Mouse (Mus musculus) lung, postnatal 0 days (tissue): ENCODE data around the gene Nfe2l2. TPM values are rescaled to one million over a fixed set of nuclear protein-coding genes. Genes with fewer than 3 reads are reported as not detected.
"Not testable (repeated sequence)": the region's sequence is repeated elsewhere in the genome, so short reads cannot be mapped to it uniquely, and the experiment has no call there.

Experiments used
- ATAC-seq: fragments of 200-750 bp; cut with Nextera tagmentation; 2 replicates; pipeline ENCODE4 v1.8.0; 2017; ENCODE audit warnings: moderate library complexity
- DNase-seq: peaks from one replicate; pipeline ENCODE4 v3.0.0-alpha.2; 2016; ENCODE audit warnings: low spot score
- H3K27ac ChIP-seq: fragments of 300-500 bp; sonication (generic); 2 replicates; pipeline ENCODE4 v1.5.1; 2014; ENCODE audit warnings: antibody characterized with exemption, mild to moderate bottlenecking, low read length, mixed read lengths
- H3K27me3 ChIP-seq: fragments of 300-500 bp; sonication (generic); replicated peaks from 2 replicates; pipeline ENCODE4 v1.6.1; 2014; ENCODE audit warnings: low read length, mixed read lengths; ENCODE audit not compliant: insufficient read depth
- H3K36me3 ChIP-seq: fragments of 300-500 bp; sonication (generic); 2 replicates; pipeline ENCODE4 v1.6.1; 2014; ENCODE audit warnings: low read length, mixed read lengths; ENCODE audit not compliant: insufficient read depth
- H3K4me1 ChIP-seq: fragments of 300-500 bp; sonication (generic); 2 replicates; pipeline ENCODE4 v1.6.1; 2014; ENCODE audit warnings: antibody characterized with exemption, low read depth, low read length, mixed read lengths; ENCODE audit not compliant: insufficient read depth
- H3K4me2 ChIP-seq: fragments of 300-500 bp; sonication (generic); replicated peaks from 2 replicates; pipeline ENCODE4 v1.6.1; 2014; ENCODE audit warnings: low read depth, mild to moderate bottlenecking, low read length, moderate library complexity, mixed read lengths
- H3K4me3 ChIP-seq: fragments of 300-500 bp; sonication (generic); 2 replicates; pipeline ENCODE4 v1.5.1; 2014; ENCODE audit warnings: low read depth, low read length
- H3K9ac ChIP-seq: fragments of 300-500 bp; sonication (generic); replicated peaks from 2 replicates; pipeline ENCODE4 v1.6.1; 2014; ENCODE audit warnings: low read depth, mild to moderate bottlenecking
- H3K9me3 ChIP-seq: fragments of 300-500 bp; sonication (generic); 2 replicates; pipeline ENCODE4 v1.6.1; 2016; ENCODE audit warnings: low read length, mixed read lengths
- CTCF ChIP-seq: IDR thresholded peaks from 2 replicates; pipeline ENCODE4 v1.5.1; 2016; ENCODE audit warnings: antibody characterized with exemption, mild to moderate bottlenecking
- EP300 ChIP-seq: IDR thresholded peaks from 2 replicates; pipeline ENCODE4 v1.6.1; 2016; ENCODE audit warnings: antibody characterized with exemption, mild to moderate bottlenecking, control low read depth
- WGBS: fragments of 180-500 bp; shearing (Covaris S2); extraction: QIAGEN DNeasy Blood & Tissue Kit; methylation state at CpG from one replicate; pipeline ENCODE4 v1.1.7; 2014; 5-methylcytosine and 5-hydroxymethylcytosine counted together
- polyA plus RNA-seq: library from polyadenylated mRNA; unstranded; fragments of >200 nt; fragmentation: Nextera tagmentation; extraction: Ambion mirVana; gene quantifications from 2 replicates; pipeline ENCODE4 v1.2.1, GENCODE M21; 2015

Nfe2l2 gene
- polyA plus RNA-seq, 1 experiment from 2014 or later: 116 TPM

GRCm38 (mm10) chr2:75698007-75698406 lies 6.4 kb downstream of the Nfe2l2 start:
- Histone ChIP-seq H3K9me3 (no peaks in the 10 kb centered on the region), H3K4me1 (peaks cover 25% of the 10 kb centered on the region), H3K4me2 (no peak overlapping the region), H3K36me3 (peaks cover 4% of the 10 kb centered on the region; the same call in 1 of the 2 replicates), H3K27me3 (no peaks in the 10 kb centered on the region), H3K9ac (no peak overlapping the region), H3K27ac (no peak overlapping the region), H3K4me3 (no peak overlapping the region)
- WGBS: 32% methylated on average over 4 of the region's 4 CpGs
- DNase-seq (no peak), ATAC-seq (no peak)
- TF ChIP-seq CTCF (no peak), EP300 (no peak)

GRCm38 (mm10) chr2:75697222-75697621 lies 7.2 kb downstream of the Nfe2l2 start:
- peaks cover 25% of the 10 kb centered on the region for H3K4me1 ChIP-seq
- WGBS: 64% methylated on average over 3 of the region's 3 CpGs
- H3K36me3 ChIP-seq: peaks cover 4% of the 10 kb centered on the region; the same call in 1 of the 2 replicates
- TF ChIP-seq EP300: no peak
- no peak for TF ChIP-seq CTCF
- no peak overlapping the region for H3K4me2 ChIP-seq
- peak overlapping the region; percentile 49; the same call in 1 of the 2 replicates for H3K27ac ChIP-seq
- H3K27me3 ChIP-seq: no peaks in the 10 kb centered on the region
- 0 out of 2 replicates have a peak overlapping the region, but pooled peaks have one; percentile 3 for H3K9ac ChIP-seq
- no peak overlapping the region for H3K4me3 ChIP-seq
- DNase-seq (no peak), ATAC-seq (no peak)
- no peaks in the 10 kb centered on the region for H3K9me3 ChIP-seq

GRCm38 (mm10) chr2:75696371-75696770 lies 8.1 kb downstream of the Nfe2l2 start:
- no peak overlapping the region for H3K4me3 ChIP-seq
- ATAC-seq: no peak
- 33% methylated on average over 5 of the region's 5 CpGs for WGBS
- peak overlapping the region; percentile 49 for H3K27ac ChIP-seq
- DNase-seq: no peak
- H3K9me3 ChIP-seq: no peaks in the 10 kb centered on the region
- H3K4me2 ChIP-seq: no peak overlapping the region; the same call in 1 of the 2 replicates
- no peaks in the 10 kb centered on the region for H3K27me3 ChIP-seq
- peaks cover 4% of the 10 kb centered on the region; the same call in 1 of the 2 replicates for H3K36me3 ChIP-seq
- H3K9ac ChIP-seq: no peak overlapping the region
- H3K4me1 ChIP-seq: peaks cover 25% of the 10 kb centered on the region
- TF ChIP-seq EP300 (no peak), CTCF (no peak)

- DNase-seq (no peak), ATAC-seq (no peak)
- Histone ChIP-seq H3K4me3 (no peak overlapping the region), H3K9ac (no peak overlapping the region), H3K9me3 (no peaks in the 10 kb centered on the region), H3K27ac (peak overlapping the region; percentile 49; the same call in 1 of the 2 replicates), H3K36me3 (peaks cover 4% of the 10 kb centered on the region; the same call in 1 of the 2 replicates), H3K4me1 (peaks cover 23% of the 10 kb centered on the region), H3K4me2 (no peak overlapping the region; the same call in 1 of the 2 replicates), H3K27me3 (no peaks in the 10 kb centered on the region)
- TF ChIP-seq EP300 (no peak), CTCF (no peak)
- WGBS: 44% methylated on average over 9 of the region's 9 CpGs
Observed at GRCm38 (mm10) chr2:75695676-75696350, 8.6 kb downstream of the Nfe2l2 start.

GRCm38 (mm10) chr2:75694926-75695325 lies 9.5 kb downstream of the Nfe2l2 start:
- not testable (repeated sequence) for ATAC-seq, H3K36me3 ChIP-seq, H3K27me3 ChIP-seq, DNase-seq, H3K27ac ChIP-seq, H3K9ac ChIP-seq, H3K4me2 ChIP-seq, H3K9me3 ChIP-seq, H3K4me3 ChIP-seq
- 69% methylated on average over 3 of the region's 3 CpGs for WGBS
- H3K4me1 ChIP-seq: peaks cover 23% of the 10 kb centered on the region

- no peak for DNase-seq
- Histone ChIP-seq H3K27ac (no peak overlapping the region), H3K4me1 (peaks cover 30% of the 10 kb centered on the region), H3K4me3 (no peak overlapping the region), H3K27me3 (no peaks in the 10 kb centered on the region), H3K36me3 (no peaks in the 10 kb centered on the region), H3K4me2 (no peak overlapping the region), H3K9ac (no peak overlapping the region), H3K9me3 (no peaks in the 10 kb centered on the region)
- ATAC-seq: no peak
- WGBS: 76% methylated on average over 6 of the region's 6 CpGs
- TF ChIP-seq CTCF (no peak), EP300 (no peak)
Observed at GRCm38 (mm10) chr2:75692369-75692768, 12.1 kb downstream of the Nfe2l2 start.
